Mouse (Mus musculus): ENCODE measurements around the gene Sprr1b. TPM values are rescaled to one million over a fixed set of nuclear protein-coding genes. Genes with fewer than 3 reads are reported as not detected.
"Not testable (repeated sequence)": the region's sequence is repeated elsewhere in the genome, so short reads cannot be mapped to it uniquely, and the experiment has no call there.

Gene Sprr1b
- not detected in 2 replicates for polyA plus RNA-seq (2011; ENCODE audit: insufficient read depth, insufficient read length, low replicate concordance, missing spikeins)

DNA sequence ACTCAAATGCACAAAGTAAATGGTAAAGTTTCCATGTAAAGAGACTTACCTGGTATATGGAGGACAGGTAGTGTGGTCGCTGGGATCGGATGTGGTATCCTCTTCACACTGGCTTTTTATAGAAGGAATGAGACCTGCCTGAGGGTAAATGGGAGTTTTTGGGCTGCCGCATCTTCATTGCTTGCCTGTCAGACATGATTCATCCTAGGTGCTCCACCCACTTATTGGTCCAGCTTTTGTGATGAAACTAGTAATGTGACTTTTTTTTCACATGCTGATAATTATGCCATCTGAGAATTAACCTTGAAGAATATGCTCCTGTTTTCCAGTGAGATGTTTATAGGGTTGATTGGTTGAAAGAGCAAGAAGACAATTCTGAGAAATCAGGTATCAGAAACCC, at the start of gene Sprr1b:
Gene Sprr1b (minus strand): TSS at position 101 of the 400 bp plus-strand sequence.
- WGBS, result 84% methylated on average over 3 of the region's 3 CpGs
- Histone ChIP-seq H3K4me1 (ENCODE audit: control insufficient read depth, insufficient read depth, low read length) (no peaks in the 10 kb centered on the region), H3K4me3 (replicated peaks; ENCODE audit: control insufficient read depth, low read depth, low read length) (no peak within 1 kb of the TSS), H3K27ac (ENCODE audit: control insufficient read depth, insufficient read depth, low read depth, low read length, poor library complexity) (no peak within 1 kb of the TSS)
- TF ChIP-seq POLR2A (IDR thresholded peaks at IDR 0.05; ENCODE audit: borderline replicate concordance, control insufficient read depth, low read depth, low read length) (no peak), CTCF (IDR thresholded peaks at IDR 0.05; ENCODE audit: control insufficient read depth, insufficient read depth, low read length) (no peak)

DNA sequence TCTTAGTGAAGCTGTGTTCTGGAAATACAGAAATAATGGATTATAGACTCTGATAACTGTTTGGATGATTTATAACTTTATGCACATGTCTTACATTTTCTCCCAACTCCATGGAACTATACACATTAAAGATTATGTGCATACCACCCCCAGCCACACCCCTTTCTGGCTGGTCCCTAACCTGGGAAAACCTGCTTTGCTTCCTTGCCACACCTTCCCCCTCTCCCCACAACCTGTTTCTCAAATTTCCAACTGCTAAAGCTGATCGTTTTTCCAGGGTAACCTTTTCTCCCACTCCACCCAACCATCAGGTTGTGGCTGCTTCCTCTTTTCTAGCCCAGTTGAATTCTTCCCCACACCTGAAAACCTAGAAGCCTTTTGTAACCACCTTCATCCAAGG, 47.7 kb upstream of the Sprr1b start:
- WGBS, result 8% methylated on average over 1 of the region's 1 CpGs
- TF ChIP-seq POLR2A (IDR thresholded peaks at IDR 0.05; ENCODE audit: borderline replicate concordance, control insufficient read depth, low read depth, low read length) (no peak), CTCF (IDR thresholded peaks at IDR 0.05; ENCODE audit: control insufficient read depth, insufficient read depth, low read length) (no peak)
- Histone ChIP-seq H3K27ac (ENCODE audit: control insufficient read depth, insufficient read depth, low read depth, low read length, poor library complexity) (no peak overlapping the region), H3K4me1 (ENCODE audit: control insufficient read depth, insufficient read depth, low read length) (no peaks in the 10 kb centered on the region), H3K4me3 (replicated peaks; ENCODE audit: control insufficient read depth, low read depth, low read length) (no peak overlapping the region)

DNA sequence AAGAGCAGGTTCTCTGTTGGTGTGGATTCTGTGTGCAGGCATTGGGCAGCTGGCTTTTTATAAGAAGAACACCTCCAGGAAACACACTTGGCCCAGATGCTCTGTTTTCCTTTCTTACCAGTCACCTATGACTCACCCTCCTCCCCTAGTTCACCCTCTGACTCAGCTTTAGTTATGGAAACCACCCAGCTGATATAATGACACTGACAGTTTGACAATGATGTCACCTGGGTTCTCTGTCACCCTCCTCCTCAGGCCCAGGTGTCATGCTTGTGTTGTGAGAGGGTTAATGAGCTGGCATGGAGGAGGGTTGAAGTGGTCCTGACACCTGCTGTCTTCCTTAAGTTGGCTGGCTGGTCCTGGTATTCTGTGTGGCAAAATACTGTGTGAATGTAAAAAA, 47.3 kb upstream of the Sprr1b start, which contains the start of gene Sprr1a:
Gene Sprr1a (minus strand): TSS at position 33 of the 400 bp plus-strand sequence.
- H3K4me3 ChIP-seq (replicated peaks; ENCODE audit: control insufficient read depth, low read depth, low read length), result no peak within 1 kb of the TSS
- no peaks in the 10 kb centered on the region for H3K4me1 ChIP-seq (ENCODE audit: control insufficient read depth, insufficient read depth, low read length)
- H3K27ac ChIP-seq (ENCODE audit: control insufficient read depth, insufficient read depth, low read depth, low read length, poor library complexity), result no peak within 1 kb of the TSS
- no peak for TF ChIP-seq CTCF (IDR thresholded peaks at IDR 0.05; ENCODE audit: control insufficient read depth, insufficient read depth, low read length)
- no peak for TF ChIP-seq POLR2A (IDR thresholded peaks at IDR 0.05; ENCODE audit: borderline replicate concordance, control insufficient read depth, low read depth, low read length)

DNA sequence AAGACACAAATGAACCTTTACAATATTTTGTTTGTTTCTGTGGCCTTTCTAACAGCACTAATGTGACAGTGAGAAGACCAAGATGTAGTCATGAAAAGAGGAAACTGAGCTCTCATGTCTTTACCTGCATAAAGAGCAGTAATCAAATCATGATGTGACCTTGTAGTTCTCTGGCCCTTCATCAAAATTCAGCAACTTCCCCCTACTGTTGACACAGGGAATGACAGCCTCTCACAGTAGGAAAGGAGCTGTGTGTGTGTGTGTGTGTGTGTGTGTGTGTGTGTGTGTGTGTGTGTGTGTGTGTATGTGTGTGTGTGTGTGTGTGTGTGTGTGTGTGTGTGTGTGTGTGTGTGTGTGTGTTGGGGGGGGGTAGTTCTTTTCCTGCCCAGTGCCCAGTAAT, 42.7 kb upstream of the Sprr1b start:
- H3K27ac ChIP-seq (ENCODE audit: control insufficient read depth, insufficient read depth, low read depth, low read length, poor library complexity); H3K4me1 ChIP-seq (ENCODE audit: control insufficient read depth, insufficient read depth, low read length); H3K4me3 ChIP-seq (replicated peaks; ENCODE audit: control insufficient read depth, low read depth, low read length): not testable (repeated sequence)

DNA sequence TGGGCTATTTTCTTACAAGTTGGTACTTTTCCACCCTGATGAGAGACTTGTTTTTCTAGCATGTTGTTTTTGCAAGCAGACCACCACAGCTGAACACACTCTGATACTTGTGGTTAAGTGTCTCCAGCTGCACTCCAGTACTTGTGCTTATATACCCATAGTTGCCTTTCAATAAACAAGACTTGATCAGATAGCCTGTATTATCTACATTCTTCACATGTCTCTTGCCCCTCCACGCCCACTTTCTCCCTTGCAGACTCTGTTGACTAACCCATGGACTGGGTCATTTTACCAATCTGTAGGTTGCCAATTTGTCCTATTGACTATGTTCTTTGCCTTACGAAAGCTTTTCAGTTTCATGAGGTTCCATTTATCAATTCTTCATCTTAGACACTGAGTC, 31.5 kb upstream of the Sprr1b start:
- H3K27ac ChIP-seq (ENCODE audit: control insufficient read depth, insufficient read depth, low read depth, low read length, poor library complexity), result no peak overlapping the region
- H3K4me1 ChIP-seq (ENCODE audit: control insufficient read depth, insufficient read depth, low read length), result no peaks in the 10 kb centered on the region
- TF ChIP-seq CTCF (IDR thresholded peaks at IDR 0.05; ENCODE audit: control insufficient read depth, insufficient read depth, low read length), result no peak
- TF ChIP-seq POLR2A (IDR thresholded peaks at IDR 0.05; ENCODE audit: borderline replicate concordance, control insufficient read depth, low read depth, low read length), result no peak
- H3K4me3 ChIP-seq (replicated peaks; ENCODE audit: control insufficient read depth, low read depth, low read length), result no peak overlapping the region
- WGBS, result 81% methylated on average over 2 of the region's 2 CpGs

DNA sequence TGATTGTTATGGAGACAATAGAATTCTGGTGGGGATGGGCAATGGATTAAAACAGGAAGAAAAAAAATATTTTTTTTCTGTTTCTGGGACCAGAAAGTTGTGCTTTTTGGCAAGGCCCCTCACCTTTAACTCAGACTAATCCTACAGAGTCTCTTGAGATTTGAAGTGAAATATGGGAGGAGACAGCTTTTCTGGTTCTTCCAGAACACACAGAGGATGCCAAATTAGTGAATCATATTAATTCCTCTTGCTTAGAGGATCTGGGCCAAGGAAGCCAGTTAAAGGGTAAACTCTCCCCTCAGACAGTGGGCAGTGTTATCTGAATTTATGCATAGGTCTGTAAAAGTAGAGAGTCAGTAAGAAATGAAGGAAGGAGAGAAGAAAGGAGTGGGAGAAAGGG, 28.8 kb upstream of the Sprr1b start:
- TF ChIP-seq CTCF (IDR thresholded peaks at IDR 0.05; ENCODE audit: control insufficient read depth, insufficient read depth, low read length), result no peak
- TF ChIP-seq POLR2A (IDR thresholded peaks at IDR 0.05; ENCODE audit: borderline replicate concordance, control insufficient read depth, low read depth, low read length), result no peak
- no peak overlapping the region for H3K4me3 ChIP-seq (replicated peaks; ENCODE audit: control insufficient read depth, low read depth, low read length)

DNA sequence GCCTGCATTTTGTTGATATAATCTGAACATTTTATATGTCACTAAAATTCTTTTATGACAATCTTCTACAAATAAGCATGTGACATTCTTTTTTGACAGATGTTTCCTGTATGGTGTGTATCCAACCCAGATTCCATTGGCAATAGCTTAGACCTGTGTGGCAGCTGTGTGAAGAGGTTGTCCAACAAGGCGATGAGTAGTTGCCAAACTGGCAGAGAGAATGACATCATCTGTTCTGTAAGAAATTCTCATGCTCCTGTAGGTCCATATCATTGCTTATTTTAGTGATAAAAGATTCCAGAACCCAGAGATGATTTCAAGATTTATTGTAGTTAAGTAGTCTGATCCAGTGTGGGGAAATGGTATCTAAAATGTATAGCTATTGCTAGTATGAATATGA, 28.0 kb upstream of the Sprr1b start:
- no peaks in the 10 kb centered on the region for H3K4me1 ChIP-seq (ENCODE audit: control insufficient read depth, insufficient read depth, low read length)
- no peak overlapping the region for H3K27ac ChIP-seq (ENCODE audit: control insufficient read depth, insufficient read depth, low read depth, low read length, poor library complexity)
- TF ChIP-seq CTCF (IDR thresholded peaks at IDR 0.05; ENCODE audit: control insufficient read depth, insufficient read depth, low read length), result no peak
- TF ChIP-seq POLR2A (IDR thresholded peaks at IDR 0.05; ENCODE audit: borderline replicate concordance, control insufficient read depth, low read depth, low read length), result no peak
- 83% methylated on average over 1 of the region's 1 CpGs for WGBS
- no peak overlapping the region for H3K4me3 ChIP-seq (replicated peaks; ENCODE audit: control insufficient read depth, low read depth, low read length)

More for the DNA sequence above, 28.8 kb upstream of the Sprr1b start:
- Histone ChIP-seq H3K27ac (ENCODE audit: control insufficient read depth, insufficient read depth, low read depth, low read length, poor library complexity) (no peak overlapping the region), H3K4me1 (ENCODE audit: control insufficient read depth, insufficient read depth, low read length) (no peaks in the 10 kb centered on the region)

DNA sequence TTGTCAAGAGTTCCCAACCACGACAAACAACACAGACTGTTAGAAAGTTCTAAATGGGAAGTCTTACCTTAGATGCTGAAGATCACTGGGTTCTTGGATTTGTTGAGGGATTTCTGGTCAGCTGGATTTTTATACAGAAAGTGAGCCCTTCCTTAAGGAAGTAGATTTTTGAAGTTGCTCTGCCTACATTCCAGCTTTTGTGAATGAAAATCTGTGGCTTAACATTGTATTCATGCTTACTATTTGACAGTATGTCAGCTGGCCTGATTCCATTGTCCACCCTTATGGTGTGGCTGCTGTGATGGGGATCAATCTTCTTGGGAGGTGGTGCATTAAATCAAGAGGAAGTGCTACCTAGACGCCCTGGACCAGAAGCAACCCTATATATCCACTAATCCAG, 20.0 kb upstream of the Sprr1b start, which contains the start of gene Sprr3:
Gene Sprr3 (minus strand): TSS at position 101 of the 400 bp plus-strand sequence.
- Histone ChIP-seq H3K4me1 (ENCODE audit: control insufficient read depth, insufficient read depth, low read length) (no peaks in the 10 kb centered on the region), H3K4me3 (replicated peaks; ENCODE audit: control insufficient read depth, low read depth, low read length) (no peak within 1 kb of the TSS), H3K27ac (ENCODE audit: control insufficient read depth, insufficient read depth, low read depth, low read length, poor library complexity) (no peak within 1 kb of the TSS)
- TF ChIP-seq POLR2A (IDR thresholded peaks at IDR 0.05; ENCODE audit: borderline replicate concordance, control insufficient read depth, low read depth, low read length) (no peak), CTCF (IDR thresholded peaks at IDR 0.05; ENCODE audit: control insufficient read depth, insufficient read depth, low read length) (no peak)
- WGBS, result 58% methylated on average over 2 of the region's 2 CpGs

DNA sequence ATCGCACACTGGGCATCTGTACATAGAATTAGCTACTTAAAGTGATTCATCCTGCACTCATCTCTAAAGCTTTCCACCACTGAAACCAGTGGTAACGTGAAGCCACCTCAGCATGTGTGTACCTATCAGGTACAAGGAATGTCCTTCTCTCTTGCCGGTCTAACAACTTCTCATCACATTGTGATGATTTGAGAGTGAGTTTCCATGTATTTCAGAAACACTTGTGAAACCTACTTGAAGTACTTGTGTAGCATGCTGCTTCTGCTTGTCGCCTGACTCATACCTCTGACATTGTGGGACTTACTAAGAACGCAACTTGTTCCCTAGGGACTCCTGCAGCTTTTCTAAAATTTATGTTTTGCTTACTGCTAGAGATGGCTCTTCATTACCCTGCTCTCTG, 16.6 kb upstream of the Sprr1b start:
- Histone ChIP-seq H3K4me1 (ENCODE audit: control insufficient read depth, insufficient read depth, low read length) (no peaks in the 10 kb centered on the region), H3K4me3 (replicated peaks; ENCODE audit: control insufficient read depth, low read depth, low read length) (no peak overlapping the region), H3K27ac (ENCODE audit: control insufficient read depth, insufficient read depth, low read depth, low read length, poor library complexity) (no peak overlapping the region)
- TF ChIP-seq CTCF (IDR thresholded peaks at IDR 0.05; ENCODE audit: control insufficient read depth, insufficient read depth, low read length) (no peak), POLR2A (IDR thresholded peaks at IDR 0.05; ENCODE audit: borderline replicate concordance, control insufficient read depth, low read depth, low read length) (no peak)
- 78% methylated on average over 5 of the region's 5 CpGs for WGBS
